Mouse (Mus musculus) kidney, adult 8-10 months (tissue): Measurements from ENCODE around the gene Rnaseh2b.

Source experiments
- DNase-seq, 2 experiments: peaks; one replicate each; pipeline ENCODE4 v3.0.0; 2022

Gene Rnaseh2b

DNA sequence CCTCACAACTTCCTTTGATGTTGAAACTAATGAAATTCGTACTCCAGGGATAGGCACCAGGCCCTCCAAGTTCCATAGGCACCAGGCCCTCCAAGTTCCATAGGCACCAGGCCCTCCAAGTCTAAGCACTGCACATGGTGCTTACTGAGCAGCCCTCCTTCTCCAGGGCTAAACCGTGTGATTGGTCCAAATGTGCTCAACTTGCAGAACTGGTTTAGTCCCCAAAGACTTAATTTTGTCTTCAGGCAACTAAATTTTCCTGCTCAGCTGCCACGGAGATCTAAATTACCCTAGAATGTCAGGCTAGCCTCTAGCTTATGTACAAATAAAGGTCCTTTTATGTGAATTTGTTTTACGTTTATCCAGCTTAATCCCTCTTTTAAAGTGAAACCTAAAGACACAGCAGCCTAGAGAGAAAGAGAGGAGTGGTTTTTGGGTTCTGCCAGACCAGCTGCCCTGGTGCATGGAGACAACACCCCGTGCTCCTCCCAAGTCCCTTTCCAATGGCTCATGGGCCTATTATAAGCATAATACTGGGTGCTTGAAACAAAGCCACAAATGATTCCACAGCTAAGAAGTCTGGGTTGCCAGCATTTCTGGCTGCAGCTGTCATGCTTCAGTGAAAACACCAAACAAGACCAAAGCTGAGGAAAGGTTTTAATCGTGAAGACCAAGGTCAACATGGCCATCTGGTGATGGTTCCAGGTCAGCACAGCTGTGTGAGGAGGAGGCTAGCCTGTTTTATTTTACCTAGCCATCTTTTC, 30.4 kb downstream of the Rnaseh2b start:
- DNase-seq, result peak; percentile 21 to 27

DNA sequence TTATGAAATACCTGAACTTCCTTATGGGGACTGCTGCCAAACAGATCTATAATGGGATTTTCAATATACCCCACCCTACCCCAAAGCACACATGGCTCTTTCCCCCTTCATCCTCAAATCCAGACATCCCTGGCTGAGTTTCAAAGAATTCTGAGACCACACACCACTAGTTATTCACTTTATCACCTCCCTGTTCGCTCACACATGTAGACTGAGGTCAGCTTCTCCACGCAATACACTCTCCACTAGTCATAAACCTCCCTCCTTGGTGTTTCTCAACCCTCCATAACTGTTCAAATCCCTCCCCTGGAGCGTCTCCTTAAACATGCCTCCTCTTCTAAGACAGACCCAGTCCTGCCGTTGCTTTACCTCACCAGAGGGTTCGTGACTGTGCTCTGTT, 31.1 kb downstream of the Rnaseh2b start:
- DNase-seq, result no peak

DNA sequence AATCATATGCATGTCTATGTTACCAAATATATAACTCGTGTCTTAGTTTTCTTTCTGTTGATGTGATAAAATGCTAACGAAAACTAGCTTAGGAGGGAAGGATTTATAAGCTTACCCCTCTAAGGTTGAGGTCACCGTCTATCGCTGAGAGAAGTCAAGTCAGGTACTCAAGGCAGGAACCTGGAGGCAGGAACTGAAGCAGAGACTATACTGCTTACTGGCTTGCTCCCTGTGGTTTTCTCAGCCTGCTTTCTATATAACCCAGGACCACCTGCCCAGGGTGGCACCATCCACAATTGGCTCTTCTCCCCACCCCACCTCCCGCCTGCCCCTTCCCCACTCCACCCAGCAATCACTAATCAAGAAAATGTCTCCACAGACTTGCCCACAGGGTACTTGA, 32.6 kb downstream of the Rnaseh2b start:
- DNase-seq, result no peak

DNA sequence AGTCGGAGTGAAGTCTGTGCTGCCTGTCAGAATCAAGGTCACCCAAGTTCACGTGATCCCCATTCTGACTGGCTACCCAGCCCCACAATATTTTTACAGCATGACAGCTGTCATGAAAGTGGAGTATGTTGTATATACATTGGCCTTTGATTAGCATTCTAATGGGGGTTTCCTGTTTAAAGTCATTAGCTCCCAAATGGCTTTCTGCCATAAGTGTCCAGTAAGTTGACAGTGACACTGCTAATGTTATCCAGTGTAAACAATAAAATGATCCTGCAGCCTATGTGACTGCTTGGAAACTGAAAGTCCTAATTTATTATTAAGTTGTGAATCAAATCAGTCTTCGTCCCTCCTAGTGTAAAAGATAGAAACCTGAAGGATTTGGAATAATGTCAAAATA, 33.6 kb downstream of the Rnaseh2b start:
- DNase-seq, result no peak

DNA sequence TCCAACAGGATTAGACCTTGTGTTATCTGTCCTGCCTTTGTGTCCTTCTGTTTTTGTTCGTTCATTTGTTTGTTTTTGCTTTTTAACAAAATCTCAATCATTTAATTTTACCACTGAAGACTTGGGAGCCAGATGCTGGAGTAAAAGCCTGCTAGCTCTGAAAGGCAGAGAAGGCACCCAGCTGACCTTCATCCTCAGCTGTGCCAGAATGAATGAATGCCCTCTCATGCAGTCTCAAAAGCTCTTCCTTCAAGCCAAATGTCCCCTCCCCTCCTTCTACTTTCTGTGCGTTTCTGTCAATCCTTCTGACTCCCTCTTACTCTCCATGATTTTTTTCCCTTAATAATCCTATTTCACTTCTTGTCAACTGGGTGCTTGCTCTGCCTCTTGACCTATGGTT, 34.8 kb downstream of the Rnaseh2b start:
- DNase-seq, result no peak

DNA sequence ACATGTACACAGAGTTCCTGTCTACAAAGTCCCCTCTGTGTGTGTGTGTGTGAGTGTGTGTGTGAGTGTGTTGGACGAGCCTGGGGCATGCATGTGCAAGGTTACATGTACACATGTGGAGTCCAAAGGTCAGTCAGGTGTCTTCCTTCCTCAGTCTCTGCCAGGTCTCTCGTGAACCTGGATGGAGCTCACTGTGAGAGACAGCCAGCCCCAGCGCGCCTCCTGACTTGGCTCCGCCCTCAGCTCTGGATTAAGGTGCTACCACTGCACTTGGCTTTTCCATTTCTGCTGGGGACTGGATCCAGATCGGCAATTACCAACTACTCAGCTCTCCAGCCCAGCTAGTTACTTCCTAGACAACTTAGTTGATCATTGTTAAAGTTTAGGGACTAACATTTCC, 36.2 kb downstream of the Rnaseh2b start:
- peak; percentile 20 to 58 for DNase-seq

DNA sequence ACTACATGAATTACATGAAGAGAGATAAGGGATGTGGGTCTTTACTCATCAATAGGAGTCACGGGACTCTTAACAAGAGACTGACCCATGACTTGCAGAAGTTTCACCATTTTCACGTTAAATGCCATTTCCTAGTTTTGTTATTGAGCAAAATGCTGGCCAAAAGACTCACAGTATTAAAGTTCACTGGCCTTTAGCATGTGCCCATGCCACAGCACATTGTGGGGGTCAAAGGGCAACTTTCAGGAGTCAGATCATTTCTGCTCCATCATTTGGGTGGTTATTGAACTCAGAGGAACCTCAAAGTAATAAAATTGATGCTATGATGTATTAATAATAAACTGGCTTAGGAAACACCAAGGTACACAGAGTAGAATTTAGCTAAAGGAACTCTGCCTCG, 37.2 kb downstream of the Rnaseh2b start:
- peak; percentile 12 to 27 for DNase-seq

DNA sequence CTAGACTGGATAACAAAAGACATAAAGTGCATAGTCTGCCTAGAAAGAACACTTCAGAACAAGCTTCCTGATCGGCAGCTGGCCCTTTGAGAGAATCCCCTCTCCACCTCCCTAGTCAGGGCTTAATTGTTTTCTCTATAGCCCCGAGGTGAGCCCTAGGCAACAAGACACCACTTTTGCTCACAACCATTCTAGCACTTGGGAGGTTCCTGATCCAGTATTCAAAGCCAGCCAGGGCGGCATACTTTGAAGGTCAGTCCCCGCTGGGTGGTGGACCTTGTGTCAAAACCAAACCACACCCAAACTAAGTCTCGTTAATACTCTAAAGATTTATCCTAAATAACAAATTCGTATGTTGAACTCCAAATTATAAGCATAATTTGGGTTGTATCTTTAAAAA, 39.1 kb downstream of the Rnaseh2b start:
- DNase-seq, result no peak

DNA sequence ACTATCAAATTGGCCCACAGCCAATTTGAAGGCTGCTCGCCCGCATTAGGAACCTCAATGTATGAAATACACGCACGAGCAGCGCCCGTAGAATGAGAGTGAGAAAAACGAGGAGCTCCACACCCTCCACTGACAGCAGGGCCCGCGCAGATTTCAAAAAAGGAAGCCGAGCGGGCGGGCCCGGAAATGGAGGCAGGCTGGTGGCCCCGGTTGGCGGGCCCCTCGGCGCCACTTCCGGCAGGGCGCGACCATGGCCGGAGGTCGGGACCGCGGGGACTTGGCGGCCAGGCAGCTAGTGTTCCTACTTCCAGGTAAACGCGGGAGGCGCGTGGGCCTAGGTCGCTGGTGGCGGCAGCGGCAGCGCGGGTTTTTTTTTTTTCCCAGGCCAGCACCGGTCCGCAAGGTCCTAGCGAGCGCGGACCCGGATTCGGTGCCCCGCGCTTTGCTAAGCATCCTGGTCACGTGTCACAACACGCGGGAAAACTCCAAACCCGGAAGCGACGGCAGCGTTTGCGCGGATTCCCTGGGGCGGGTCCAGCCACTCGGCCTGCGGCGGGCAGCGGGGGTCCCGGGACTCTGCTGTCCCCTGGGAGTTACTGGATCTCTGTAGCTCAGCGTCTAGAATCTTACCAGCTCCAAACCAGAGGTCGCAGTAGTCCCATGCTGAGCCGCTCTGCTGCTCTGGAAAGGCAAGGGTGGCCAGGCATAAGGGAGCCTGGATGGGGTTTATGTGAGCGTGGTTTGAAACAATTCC, 39.7 kb downstream of the Rnaseh2b start:
- peak; percentile 73 to 85 for DNase-seq

DNA sequence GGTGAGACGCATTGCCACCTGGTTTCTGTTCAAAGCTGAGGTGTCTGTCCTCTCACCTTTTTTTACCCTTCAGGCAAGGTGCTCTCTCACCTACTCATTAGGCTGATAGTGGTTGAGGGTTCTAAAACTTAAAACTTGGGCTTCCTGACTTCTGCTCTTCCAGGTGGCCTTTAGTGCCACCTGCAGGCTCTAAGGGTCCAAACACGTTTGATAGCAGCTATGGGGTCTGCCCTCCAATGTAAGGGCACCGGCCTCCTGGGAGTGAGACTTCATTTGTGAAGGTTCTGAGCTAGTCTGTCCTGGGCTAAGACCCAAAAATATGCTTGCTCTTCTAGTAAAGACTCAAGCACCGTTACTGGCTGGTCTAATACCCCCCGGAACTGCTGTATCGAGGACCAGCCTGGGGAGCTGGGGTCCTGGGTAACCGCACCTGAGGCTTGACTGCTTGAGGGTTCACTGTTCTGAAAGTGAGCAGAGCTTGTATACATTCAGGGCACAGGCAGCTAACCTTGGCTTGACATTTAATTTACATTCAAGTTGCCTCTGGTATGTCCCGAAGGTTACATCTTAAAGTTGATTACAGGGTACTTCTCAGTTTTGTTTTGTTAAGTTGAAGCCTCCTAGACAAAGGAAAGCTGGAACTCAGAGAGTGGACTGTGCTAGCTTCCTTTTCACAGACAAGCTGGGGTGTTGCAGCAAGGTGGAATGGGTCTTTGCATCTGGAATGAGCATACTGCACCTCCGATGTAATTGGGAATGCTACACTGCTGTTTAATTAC, 41.7 kb downstream of the Rnaseh2b start:
- DNase-seq, result no peak

DNA sequence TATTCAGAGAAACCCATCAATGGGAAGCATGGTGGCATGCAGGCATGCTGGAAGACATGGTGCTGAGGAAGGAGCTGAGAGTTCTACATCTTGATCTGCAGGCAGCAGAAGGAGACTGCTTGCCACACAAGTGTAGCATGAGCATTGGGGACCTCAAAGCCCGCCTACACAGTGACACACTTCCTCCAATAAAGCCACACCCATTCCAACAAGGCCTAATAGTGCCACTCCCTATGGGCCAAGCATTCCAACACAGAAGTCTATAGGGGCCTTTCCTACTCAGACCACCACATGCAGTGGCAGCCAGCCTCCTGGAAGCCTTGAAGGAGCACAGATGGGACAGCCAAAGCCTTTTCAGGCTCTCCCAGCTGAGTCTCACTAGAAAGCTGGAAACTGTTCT, 46.8 kb downstream of the Rnaseh2b start:
- DNase-seq, result no peak

DNA sequence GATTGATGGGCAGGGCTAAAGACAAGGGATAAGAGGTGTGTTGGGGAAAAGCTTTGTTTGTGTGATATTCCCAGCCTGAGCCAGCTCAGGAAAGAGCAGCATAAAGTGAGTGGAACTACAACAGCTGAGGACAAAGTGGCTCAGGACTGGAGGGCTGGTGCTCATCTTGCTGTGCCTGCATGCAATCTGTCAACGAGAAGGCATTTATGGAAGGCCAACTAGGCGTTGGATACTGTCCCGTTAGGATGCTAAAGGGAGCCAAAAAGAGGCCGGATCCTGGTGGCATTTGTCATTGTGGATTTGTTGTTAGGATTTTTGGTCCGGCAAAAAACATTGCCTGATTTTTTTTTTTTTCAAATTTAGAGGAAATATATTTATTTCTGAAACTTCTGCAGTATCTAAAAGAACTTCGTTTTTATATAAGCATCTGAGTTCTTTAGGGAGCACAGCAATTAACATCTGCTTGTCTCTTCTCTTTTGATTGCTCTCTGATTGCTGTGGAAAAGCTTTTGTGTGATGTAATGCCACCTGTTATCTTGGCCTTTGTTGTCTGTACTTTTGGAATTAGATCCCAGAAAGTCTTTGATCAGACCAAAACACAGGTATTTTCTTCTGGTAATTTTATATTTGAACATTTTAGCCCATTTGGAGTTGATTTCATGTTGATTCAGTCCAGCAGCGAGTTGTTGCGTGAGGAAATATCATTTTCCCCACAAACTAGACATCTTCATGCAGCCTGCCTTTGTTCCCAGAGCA, 49.7 kb downstream of the Rnaseh2b start:
- DNase-seq, result no peak

DNA sequence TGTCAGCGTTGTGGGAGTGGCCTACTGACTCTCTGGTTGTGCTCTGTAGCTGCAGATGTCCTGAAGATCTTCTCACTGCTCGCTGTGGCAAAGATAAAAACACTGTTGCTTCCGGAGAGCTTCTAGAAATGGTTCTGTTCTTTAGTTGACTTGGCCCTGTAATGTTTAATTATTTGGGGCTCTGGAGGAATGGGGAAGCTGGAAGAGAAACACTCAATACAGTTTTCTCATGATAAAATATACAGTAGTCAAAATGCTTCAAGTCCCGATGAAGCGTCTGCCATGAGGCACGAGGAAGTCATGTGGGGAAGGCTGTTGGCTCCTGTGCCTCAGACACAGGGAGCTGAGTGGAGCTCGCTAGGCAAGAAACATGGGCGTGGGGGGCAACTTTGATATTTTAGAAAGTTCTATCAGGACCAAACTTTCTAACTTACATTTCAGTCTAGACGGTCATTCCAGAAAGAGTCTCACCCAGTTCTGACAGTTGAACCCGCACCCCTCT, 50.3 kb downstream of the Rnaseh2b start:
- DNase-seq, result no peak

DNA sequence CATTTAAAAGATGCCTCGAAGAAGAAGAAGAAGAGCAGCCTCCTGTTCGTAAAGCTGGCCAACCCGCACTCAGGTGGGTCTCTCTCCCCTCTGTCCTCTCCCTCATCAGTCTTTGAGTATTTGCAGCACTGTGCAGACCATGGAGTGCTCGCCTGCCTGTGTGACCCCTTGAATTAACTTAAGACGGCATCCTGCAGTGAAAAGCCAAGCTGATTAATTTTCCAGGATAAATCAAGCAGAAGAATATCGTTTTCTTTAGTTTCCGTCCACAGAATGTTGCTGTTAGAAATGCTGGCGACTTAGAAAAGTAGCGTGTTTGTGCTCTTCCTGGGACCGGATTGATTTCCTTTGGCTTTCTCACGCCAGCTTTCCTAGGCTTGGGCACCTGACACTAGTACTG, 54.2 kb downstream of the Rnaseh2b start:
- no peak for DNase-seq

DNA sequence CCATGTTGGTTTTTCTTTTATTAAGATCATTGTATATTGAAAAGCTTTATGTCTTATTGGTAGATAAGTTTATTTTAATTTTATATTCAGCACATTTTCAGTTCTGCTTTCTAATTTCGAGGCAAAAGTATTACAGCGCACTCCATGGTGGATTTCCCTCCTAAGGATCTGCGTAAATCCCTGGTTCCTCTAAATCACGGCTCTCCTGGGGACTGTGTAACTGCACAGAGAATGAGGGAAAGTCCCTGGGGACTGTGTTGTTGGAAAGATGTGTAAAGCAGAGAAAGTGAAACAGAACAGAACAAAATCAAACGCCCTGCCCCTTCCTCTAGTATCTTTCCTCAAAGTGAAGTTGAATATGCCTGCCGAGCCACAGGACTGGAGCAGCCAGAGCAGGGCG, 54.7 kb downstream of the Rnaseh2b start:
- no peak for DNase-seq

DNA sequence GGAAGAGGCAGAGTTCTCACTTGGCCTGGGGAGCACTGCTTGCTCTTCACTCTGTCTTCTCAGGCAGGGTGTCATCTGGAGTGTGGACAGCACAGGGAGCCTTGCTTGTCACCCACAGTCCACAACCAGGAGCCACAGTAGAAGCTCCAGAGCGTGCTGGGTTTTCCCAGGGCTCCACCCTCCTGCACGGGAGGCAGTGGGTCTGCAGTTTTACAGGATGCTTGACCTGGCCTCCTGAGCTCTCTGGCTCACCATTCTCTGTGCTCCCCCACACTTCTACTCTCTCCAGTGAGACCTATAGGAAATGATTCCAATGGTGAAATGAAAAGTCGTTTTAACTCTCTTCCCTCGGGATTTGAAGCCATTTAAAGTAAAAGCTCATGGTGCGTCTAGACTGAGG, 57.4 kb downstream of the Rnaseh2b start:
- no peak for DNase-seq

DNA sequence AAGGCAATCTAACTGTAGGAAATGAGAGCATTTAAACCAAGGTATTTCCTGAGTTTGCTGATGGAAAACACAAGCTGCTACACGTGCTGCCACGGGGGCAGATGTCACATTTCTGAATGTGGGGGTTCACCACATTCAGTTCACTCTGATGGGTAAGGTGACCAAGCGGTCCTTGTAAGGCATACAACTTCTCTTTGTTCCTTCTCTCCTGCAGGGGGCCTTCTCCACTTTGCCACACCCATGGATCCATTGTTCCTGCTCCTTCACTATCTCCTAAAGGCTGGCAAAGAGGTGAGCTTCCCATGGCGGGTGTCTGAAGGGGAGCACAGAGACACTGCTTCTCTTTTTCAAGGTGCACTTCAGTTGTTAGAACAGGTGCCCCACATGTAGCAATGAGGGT, 57.8 kb downstream of the Rnaseh2b start:
- DNase-seq, result no peak

DNA sequence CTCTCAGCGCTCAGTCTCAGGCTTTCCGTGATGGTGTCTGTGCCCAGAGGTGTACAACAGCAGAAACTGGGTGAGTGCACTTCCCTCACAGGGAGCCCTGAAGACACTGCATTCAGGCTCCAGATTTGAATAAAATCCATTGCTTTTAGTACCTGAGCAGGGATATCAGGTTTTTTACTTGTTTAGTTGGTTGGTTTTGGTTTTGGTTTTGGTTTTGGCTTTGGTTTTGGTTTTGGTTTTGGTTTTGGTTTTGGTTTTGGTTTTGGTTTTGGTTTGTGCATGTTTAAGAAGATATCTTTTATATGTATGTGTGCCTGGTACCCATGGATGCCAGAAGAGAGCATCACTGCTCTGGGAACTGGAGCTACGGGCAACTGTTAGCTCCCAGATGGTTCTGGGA, 58.5 kb downstream of the Rnaseh2b start:
- DNase-seq, result no peak

DNA sequence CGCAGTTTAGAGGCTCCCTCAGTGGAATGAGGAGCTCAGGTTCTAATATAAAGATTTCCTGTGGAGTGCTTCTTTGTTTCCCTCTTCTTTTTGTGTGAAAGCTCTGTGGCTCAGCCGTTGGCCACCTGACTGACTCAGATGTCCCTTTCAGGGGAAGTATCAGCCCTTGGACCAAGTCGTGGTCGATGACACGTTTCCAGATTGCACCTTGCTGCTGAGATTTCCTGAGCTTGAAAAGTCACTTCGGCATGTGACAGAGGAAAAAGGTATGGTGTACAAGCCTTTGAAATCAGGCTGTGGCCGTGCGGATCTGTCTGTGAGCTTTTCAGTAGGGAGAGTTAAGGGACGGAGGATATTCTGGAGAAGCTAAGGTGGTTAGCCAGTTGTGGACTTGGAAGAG, 61.0 kb downstream of the Rnaseh2b start:
- DNase-seq, result no peak

DNA sequence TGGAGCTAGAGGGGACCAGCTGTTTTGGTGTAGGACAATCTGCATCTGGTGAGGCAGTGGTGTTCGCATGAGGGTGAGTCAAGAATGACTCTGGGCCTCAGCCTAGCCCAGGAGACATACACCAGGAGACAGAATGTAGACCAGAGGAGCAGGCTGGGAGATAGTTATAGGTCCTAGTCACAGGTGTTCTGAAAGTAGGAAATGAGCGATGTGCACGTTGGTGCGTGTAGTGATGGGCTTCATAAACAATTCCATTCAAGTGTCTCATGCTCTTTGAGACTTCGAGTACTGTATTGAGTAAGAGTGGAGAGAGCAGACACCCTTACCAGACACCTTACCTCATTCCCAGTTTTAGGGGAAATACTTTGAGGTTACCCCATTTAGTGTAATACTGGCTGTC, 61.4 kb downstream of the Rnaseh2b start:
- no peak for DNase-seq

DNA sequence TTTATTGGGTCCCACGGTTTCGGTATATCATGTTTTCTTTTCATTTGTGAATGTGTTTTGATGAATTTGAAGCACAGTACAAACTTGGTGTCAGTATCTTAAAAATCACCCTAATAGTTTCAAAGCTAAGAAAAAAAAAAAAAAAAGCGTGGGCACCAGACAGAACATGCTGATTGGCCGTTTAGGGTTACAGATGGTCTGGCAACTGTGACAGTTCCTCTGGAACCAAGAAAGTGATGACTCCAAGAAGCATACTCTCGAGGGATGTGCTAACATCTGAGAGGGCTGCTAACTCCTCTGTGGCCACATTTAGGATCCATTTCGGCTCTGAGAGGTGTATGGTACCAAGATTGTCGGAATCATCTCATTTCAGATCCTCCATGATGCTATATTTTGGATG, 62.8 kb downstream of the Rnaseh2b start:
- DNase-seq, result no peak

DNA sequence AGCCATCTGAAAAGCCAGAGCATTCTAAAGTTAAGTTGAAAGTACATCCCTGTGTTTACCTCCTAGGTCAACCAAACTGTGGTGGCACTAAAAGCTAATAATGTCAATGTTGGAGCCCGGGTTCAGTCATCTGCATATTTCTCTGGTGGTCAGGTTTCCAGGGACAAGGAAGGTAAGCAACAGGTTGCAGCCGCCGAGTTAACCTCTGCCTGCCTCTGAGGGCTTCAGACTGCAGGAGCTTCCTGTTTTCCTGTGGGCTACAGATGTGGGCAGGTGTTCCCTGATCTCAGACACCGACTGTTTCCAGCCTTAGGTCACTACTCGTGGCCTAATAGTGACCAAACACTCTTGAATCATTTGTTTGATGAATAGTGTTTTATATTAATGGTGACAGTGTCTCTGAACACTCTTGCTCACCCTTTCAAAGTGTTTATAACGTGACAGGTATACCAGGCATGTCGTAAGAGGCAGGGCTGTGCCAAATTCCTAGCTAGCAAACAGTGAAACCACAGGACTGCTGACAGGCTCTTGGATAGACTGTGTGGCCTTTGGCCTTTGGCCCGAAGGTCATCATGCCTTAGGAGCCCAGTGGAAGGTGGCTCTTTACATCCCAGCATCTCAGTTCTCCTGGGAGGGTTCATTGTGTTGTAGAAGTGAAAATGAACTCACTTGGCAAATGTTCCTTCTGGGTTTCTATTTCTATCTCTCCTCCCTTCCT, 69.0 kb downstream of the Rnaseh2b start:
- no peak for DNase-seq
